Mouse (Mus musculus): ENCODE results near the gene Shisa5. TPM values are rescaled to one million over a fixed set of nuclear protein-coding genes. Genes with fewer than 3 reads are reported as not detected.

Gene Shisa5
- total and polyA plus RNA-seq, 3 experiments: 153 to 170 (median 166) TPM

DNA sequence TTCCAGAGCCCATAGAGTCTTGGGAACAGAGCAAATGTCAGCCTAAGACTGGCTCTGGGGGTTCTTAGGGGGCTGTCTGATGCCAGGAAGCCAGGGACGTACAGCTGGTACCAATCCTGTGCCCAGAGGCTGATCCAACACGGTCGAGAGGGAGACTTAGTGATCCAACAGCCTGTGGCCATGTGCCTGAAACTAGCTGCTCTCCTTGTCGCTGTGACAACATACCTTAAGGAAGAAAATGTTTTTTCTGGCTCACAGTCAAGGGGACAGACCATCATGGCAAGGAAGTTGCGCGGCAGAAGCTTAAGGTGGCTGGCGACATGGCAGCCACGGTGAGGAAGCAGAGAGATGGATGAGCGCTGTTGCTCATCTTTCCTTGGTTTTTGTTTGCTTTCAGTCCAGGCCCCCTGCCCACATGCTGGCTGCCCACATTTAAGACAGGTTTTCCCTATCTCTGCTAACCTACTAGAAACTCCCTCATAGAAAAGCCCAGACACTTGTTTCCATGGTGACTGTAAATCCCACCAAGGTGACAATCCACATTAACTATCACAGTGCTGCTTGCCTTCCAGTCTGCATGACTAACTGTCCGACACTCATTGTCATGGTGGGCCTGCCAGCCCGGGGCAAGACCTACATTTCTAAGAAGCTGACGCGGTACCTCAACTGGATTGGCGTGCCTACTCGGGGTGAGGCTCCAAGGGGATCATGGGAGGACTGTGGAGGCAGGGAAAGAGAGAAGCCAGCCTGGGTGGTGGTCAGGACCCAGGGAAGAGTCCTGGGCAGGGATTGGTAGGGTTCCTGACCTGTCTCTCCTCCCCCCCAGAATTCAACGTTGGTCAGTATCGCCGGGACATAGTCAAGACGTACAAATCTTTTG, 39.8 kb upstream of the Shisa5 start:
- Histone ChIP-seq H3K27ac (ENCODE audit: insufficient read depth, low read depth) (no peak overlapping the region), H3K4me2 (ENCODE audit: insufficient read depth, low read depth, poor library complexity, severe bottlenecking) (no peak overlapping the region)
- in situ Hi-C loops (cut with MboI; ENCODE audit: low pct_ligation_motif_present, low pct_unique_long_range_greater_than_20kb, low sequenced_read_pairs): no loop called here

DNA sequence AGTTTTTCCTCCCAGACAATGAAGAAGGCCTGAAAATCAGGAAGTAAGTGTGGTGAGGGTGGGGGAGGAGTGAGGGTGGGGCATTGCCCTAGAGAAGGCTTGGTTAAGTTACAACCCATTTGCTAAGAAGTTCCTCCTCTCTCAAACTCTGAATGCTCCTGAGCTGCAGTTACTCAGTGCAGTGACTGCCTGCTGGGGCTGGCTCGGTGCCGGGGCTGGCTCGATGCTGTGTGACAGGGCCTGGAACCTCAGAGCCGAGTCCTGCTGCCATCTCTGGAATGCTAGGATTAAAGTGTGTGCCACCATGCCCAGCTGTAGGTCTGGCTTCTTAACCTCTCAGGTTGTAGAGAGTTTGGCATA, 39.2 kb upstream of the Shisa5 start:
- Histone ChIP-seq H3K4me3 (replicated peaks in 1 of 3; ENCODE audit: low read depth in 2 of 3, low read length in 2 of 3, poor library complexity in 1 of 3) (no peak overlapping the region), H3K36me3 (replicated peaks in 1 of 2; ENCODE audit: control insufficient read depth in 1 of 2, insufficient read depth in 1 of 2, low read length in 1 of 2) (peaks cover 0 to 18% of the 10 kb centered on the region in 2 experiments), H3K4me1 (ENCODE audit: control insufficient read depth in 1 of 2, insufficient read depth in 2 of 2) (peaks cover 10 to 46% of the 10 kb centered on the region in 2 experiments; a peak in 3 of 4 replicates), H3K9me3 (replicated peaks; ENCODE audit: low read length) (no peaks in the 10 kb centered on the region), H3K27me3 (replicated peaks) (no peaks in the 10 kb centered on the region), H3K79me2 (replicated peaks; ENCODE audit: control insufficient read depth, extremely low read depth, insufficient read depth, poor library complexity, severe bottlenecking) (no peaks in the 10 kb centered on the region), H3K27ac (ENCODE audit: insufficient read depth, low read depth) (no peak overlapping the region), H3K4me2 (ENCODE audit: insufficient read depth, low read depth, poor library complexity, severe bottlenecking) (no peak overlapping the region), H3K9ac (ENCODE audit: insufficient read depth, low read depth) (no peak overlapping the region)
- peak; percentile 49 for DNase-seq (ENCODE audit: extremely low read depth)
- dilution Hi-C loops (cut with MboI; ENCODE audit: extremely low pct_ligation_motif_present, extremely low pct_unique_long_range_greater_than_20kb, low sequenced_read_pairs) (no loop called here), in situ Hi-C loops (cut with MboI; ENCODE audit: low pct_ligation_motif_present, low pct_unique_long_range_greater_than_20kb, low sequenced_read_pairs) (no loop called here)
- TF ChIP-seq CHD2 (IDR thresholded peaks at IDR 0.05; ENCODE audit: low read length) (no peak), TCF12 (IDR thresholded peaks at IDR 0.05; ENCODE audit: low read depth, low read length) (no peak), MAZ (IDR thresholded peaks at IDR 0.05; ENCODE audit: low read depth, low read length) (no peak), RCOR1 (conservative IDR thresholded peaks at IDR 0.05; ENCODE audit: low read depth, low read length) (no peak), JUND (conservative IDR thresholded peaks at IDR 0.05; ENCODE audit: low read depth, low read length) (no peak), CHD1 (IDR thresholded peaks at IDR 0.05; ENCODE audit: low read depth, low read length) (no peak), POLR2A (IDR thresholded peaks at IDR 0.05; ENCODE audit: low read depth, low read length) (no peak), MAFK (IDR thresholded peaks at IDR 0.05; ENCODE audit: insufficient replicate concordance, low read length) (no peak), CTCF (conservative IDR thresholded peaks at IDR 0.05 in 1 of 2, IDR thresholded peaks at IDR 0.05 in 1 of 2; ENCODE audit: low read depth in 2 of 2, low read length in 2 of 2) (no peak), EP300 (IDR thresholded peaks at IDR 0.05; ENCODE audit: low read length) (no peak), ZMIZ1 (IDR thresholded peaks at IDR 0.05; ENCODE audit: low read depth, low read length) (no peak), MEF2A (IDR thresholded peaks at IDR 0.05; ENCODE audit: borderline replicate concordance, low read depth, low read length) (no peak), UBTF (IDR thresholded peaks at IDR 0.05; ENCODE audit: low read depth, low read length) (no peak), SIN3A (IDR thresholded peaks at IDR 0.05; ENCODE audit: low read length) (no peak)

More for the DNA sequence above, 39.8 kb upstream of the Shisa5 start:
- Histone ChIP-seq H3K79me2 (replicated peaks; ENCODE audit: control insufficient read depth, extremely low read depth, insufficient read depth, poor library complexity, severe bottlenecking) (no peaks in the 10 kb centered on the region), H3K4me1 (ENCODE audit: control insufficient read depth in 1 of 2, insufficient read depth in 2 of 2) (peaks cover 10 to 46% of the 10 kb centered on the region in 2 experiments; a peak in 3 of 4 replicates), H3K27me3 (replicated peaks) (no peaks in the 10 kb centered on the region), H3K9ac (ENCODE audit: insufficient read depth, low read depth) (no peak overlapping the region), H3K36me3 (replicated peaks in 1 of 2; ENCODE audit: control insufficient read depth in 1 of 2, insufficient read depth in 1 of 2, low read length in 1 of 2) (peaks cover 0 to 18% of the 10 kb centered on the region in 2 experiments), H3K9me3 (replicated peaks; ENCODE audit: low read length) (no peaks in the 10 kb centered on the region), H3K4me3 (replicated peaks in 1 of 3; ENCODE audit: low read depth in 2 of 3, low read length in 2 of 3, poor library complexity in 1 of 3) (peak overlapping the region in 1 of 3 experiments; percentile 2)
- no peak for DNase-seq (ENCODE audit: extremely low read depth)
- dilution Hi-C loops (cut with MboI; ENCODE audit: extremely low pct_ligation_motif_present, extremely low pct_unique_long_range_greater_than_20kb, low sequenced_read_pairs): no loop called here
- TF ChIP-seq EP300 (IDR thresholded peaks at IDR 0.05; ENCODE audit: low read length) (no peak), BHLHE40 (IDR thresholded peaks at IDR 0.05; ENCODE audit: low read depth, low read length) (no peak), MAFK (IDR thresholded peaks at IDR 0.05; ENCODE audit: insufficient replicate concordance, low read length) (no peak), CHD2 (IDR thresholded peaks at IDR 0.05; ENCODE audit: low read length) (no peak), TCF12 (IDR thresholded peaks at IDR 0.05; ENCODE audit: low read depth, low read length) (no peak), CTCF (conservative IDR thresholded peaks at IDR 0.05 in 1 of 2, IDR thresholded peaks at IDR 0.05 in 1 of 2; ENCODE audit: low read depth in 2 of 2, low read length in 2 of 2) (no peak), SMC3 (IDR thresholded peaks at IDR 0.05; ENCODE audit: low read depth, low read length) (no peak), SIN3A (IDR thresholded peaks at IDR 0.05; ENCODE audit: low read length) (no peak), MAZ (IDR thresholded peaks at IDR 0.05; ENCODE audit: low read depth, low read length) (no peak), JUN (IDR thresholded peaks at IDR 0.05; ENCODE audit: insufficient read depth, low read depth, low read length) (no peak), NRF1 (IDR thresholded peaks at IDR 0.05; ENCODE audit: low read depth, low read length) (no peak), E2F4 (IDR thresholded peaks at IDR 0.05; ENCODE audit: insufficient replicate concordance, low read depth, low read length) (no peak), POLR2A (IDR thresholded peaks at IDR 0.05; ENCODE audit: low read depth, low read length) (no peak), JUND (conservative IDR thresholded peaks at IDR 0.05; ENCODE audit: low read depth, low read length) (no peak)
